Comparison of ENCODE assay signal across 20 mouse cellular contexts in the genomic region with DNA sequence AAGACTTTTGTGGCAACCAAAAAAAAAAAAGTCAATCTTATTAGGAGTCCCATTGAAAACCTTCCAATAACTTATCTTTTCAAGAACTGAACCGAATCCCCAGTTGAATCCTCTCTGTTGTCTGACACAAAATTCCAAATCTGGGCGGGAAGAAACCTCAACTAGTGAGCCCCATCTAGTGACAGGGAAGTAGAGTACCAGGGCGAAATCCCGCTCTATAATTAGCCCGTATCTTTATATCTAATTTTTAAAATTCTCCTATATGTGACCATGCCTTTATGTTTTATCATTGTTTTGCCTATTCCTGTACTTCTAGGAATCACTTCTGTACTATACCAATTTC.
A peak's percentile ranks its signal among the peaks of the same experiment; 100 is the strongest.
DNase-seq lines count a peak whose midpoint lies in the region; ATAC-seq and TF ChIP-seq lines count a peak whose summit lies in the region.
"Had no signal": no experiment of that assay in that cellular context is flagged by ENCODE, and none has a peak within 500 bp of the region (broad histone marks: within the 10 kb centered on the region; RNA-seq: fewer than 3 reads in every experiment).

No protein-coding gene starts in this region.

- no peak overlapping the region for H3K9ac ChIP-seq in heart, adult 2 months (ENCODE audit: low read depth, low read length)
- no peak overlapping the region for H3K9ac ChIP-seq in midbrain, embryonic 11.5 days (ENCODE audit: low read length)
- H3K9ac ChIP-seq: embryonic facial prominence, embryonic 12.5 days; lung, embryonic 15.5 days; neural tube, embryonic 12.5 days had no signal

- intact Hi-C loops in heart, adult 2 months (cut with DNase I) = loop anchor here (1.0 kb wide), 1 partner anchor 137 kb away; no protein-coding TSS in a partner anchor

- no peaks in the 10 kb centered on the region for H3K9me3 ChIP-seq in midbrain, embryonic 11.5 days (ENCODE audit: control insufficient read depth, low read length)
- no peaks in the 10 kb centered on the region for H3K9me3 ChIP-seq in midbrain, embryonic 10.5 days (replicated peaks)
- H3K9me3 ChIP-seq: embryonic facial prominence, embryonic 12.5 days; hindbrain, embryonic 10.5 days; lung, embryonic 15.5 days; neural tube, embryonic 12.5 days had no signal

- TF ChIP-seq CTCF in heart, adult 2 months (IDR thresholded peaks at IDR 0.05) = peak; percentile 45

- no peak overlapping the region for H3K27ac ChIP-seq in heart, adult 2 months
- no peak overlapping the region for H3K27ac ChIP-seq in midbrain, embryonic 11.5 days (ENCODE audit: low read depth, low read length)
- H3K27ac ChIP-seq in midbrain, embryonic 10.5 days (replicated peaks) = no peak overlapping the region
- H3K27ac ChIP-seq: embryonic facial prominence, embryonic 12.5 days; hindbrain, embryonic 10.5 days; lung, embryonic 15.5 days; neural tube, embryonic 12.5 days had no signal

- no peaks in the 10 kb centered on the region for H3K36me3 ChIP-seq in heart, adult 2 months (ENCODE audit: control insufficient read depth, insufficient read depth, low read length)
- no peaks in the 10 kb centered on the region for H3K36me3 ChIP-seq in midbrain, embryonic 11.5 days (ENCODE audit: control insufficient read depth, insufficient read depth, low read length)
- H3K36me3 ChIP-seq in midbrain, embryonic 10.5 days = no peaks in the 10 kb centered on the region
- H3K36me3 ChIP-seq: embryonic facial prominence, embryonic 12.5 days; hindbrain, embryonic 10.5 days; lung, embryonic 15.5 days; neural tube, embryonic 12.5 days had no signal

- no peak for TF ChIP-seq EP300 in heart, adult 2 months (IDR thresholded peaks at IDR 0.05; ENCODE audit: insufficient read depth, low read depth, low read length)

- H3K4me2 ChIP-seq in midbrain, embryonic 11.5 days = no peak overlapping the region
- H3K4me2 ChIP-seq: embryonic facial prominence, embryonic 12.5 days; lung, embryonic 15.5 days; neural tube, embryonic 12.5 days had no signal

- no peaks in the 10 kb centered on the region for H3K4me1 ChIP-seq in heart, adult 2 months (ENCODE audit: control insufficient read depth, insufficient read depth, low read length)
- peaks cover 7% of the 10 kb centered on the region for H3K4me1 ChIP-seq in midbrain, embryonic 11.5 days (ENCODE audit: control insufficient read depth, insufficient read depth, low read length)
- H3K4me1 ChIP-seq in midbrain, embryonic 10.5 days = peaks cover 26% of the 10 kb centered on the region
- H3K4me1 ChIP-seq: embryonic facial prominence, embryonic 12.5 days; lung, embryonic 15.5 days had no signal

- peak; percentile 19 for DNase-seq in embryo, embryonic 10 days (ENCODE audit: low spot score)
- no peak for DNase-seq in embryo, embryonic 9.5 days (ENCODE audit: extremely low spot score)
- DNase-seq in heart, adult 2 months = no peak
- DNase-seq in heart, adult 11 months = no peak
- peak; percentile 90 for DNase-seq in midbrain, embryonic 11.5 days (ENCODE audit: low spot score, missing footprints)
- DNase-seq in midbrain, embryonic 10.5 days (ENCODE audit: low spot score) = no peak
- peak; percentile 36 for DNase-seq in embryo, embryonic 11 days
- no peak for DNase-seq in thymus, postnatal 25 days
- DNase-seq: adrenal gland, postnatal 25 days; cerebellum, adult 9-11 months; kidney, adult 8-10 months; kidney, postnatal 4 days; liver; right cerebral cortex, postnatal 14 days had no signal

- no peak for TF ChIP-seq POLR2A in heart, adult 2 months (IDR thresholded peaks at IDR 0.05; ENCODE audit: insufficient read depth, low read depth, low read length)

- no peaks in the 10 kb centered on the region for H3K27me3 ChIP-seq in heart, adult 2 months (ENCODE audit: control insufficient read depth, insufficient read depth, low read length)
- peaks cover 59% of the 10 kb centered on the region for H3K27me3 ChIP-seq in midbrain, embryonic 11.5 days (ENCODE audit: control insufficient read depth, insufficient read depth, low read length)
- H3K27me3 ChIP-seq in midbrain, embryonic 10.5 days (ENCODE audit: low read depth, poor library complexity, severe bottlenecking) = peaks cover 91% of the 10 kb centered on the region
- H3K27me3 ChIP-seq: CH12.LX; embryonic facial prominence, embryonic 12.5 days; lung, embryonic 15.5 days; neural tube, embryonic 12.5 days had no signal

- peak; percentile 54; the same call in 1 of the 2 replicates for ATAC-seq in midbrain, embryonic 11.5 days (ENCODE audit: low FRiP score)
- ATAC-seq: inflammation-experienced regulatory T-cells, adult 6 months had no signal

- WGBS in heart, adult 2 months = 59% methylated on average over 5 of the region's 5 CpGs
- WGBS in midbrain, embryonic 11.5 days = 25% methylated on average over 5 of the region's 5 CpGs
- WGBS in midbrain, embryonic 10.5 days = 36% methylated on average over 5 of the region's 5 CpGs

- no peaks in the 10 kb centered on the region for H3K79me2 ChIP-seq in heart, adult 2 months (replicated peaks; ENCODE audit: control insufficient read depth, insufficient read depth, low read length)

- no peak overlapping the region for H3K4me3 ChIP-seq in heart, adult 2 months
- H3K4me3 ChIP-seq in midbrain, embryonic 11.5 days (ENCODE audit: low read depth, low read length) = no peak overlapping the region
- no peak overlapping the region for H3K4me3 ChIP-seq in midbrain, embryonic 10.5 days
- H3K4me3 ChIP-seq: embryonic facial prominence, embryonic 12.5 days; hindbrain, embryonic 10.5 days; lung, embryonic 15.5 days; neural tube, embryonic 12.5 days had no signal

Comparison
In these comparisons a context has a peak if more than half of its experiments do, and no peak if none do; other contexts are left out.
1. DNase-seq: peak in embryo, embryonic 10 days (single experiment), midbrain, embryonic 11.5 days (single experiment) and embryo, embryonic 11 days (single experiment); none in embryo, embryonic 9.5 days (single experiment), heart, adult 2 months (0 of 2), heart, adult 11 months (single experiment), midbrain, embryonic 10.5 days (single experiment) and thymus, postnatal 25 days (single experiment).